Mouse (Mus musculus) cerebellum, adult 2 months (tissue): ENCODE measurements around the gene Slc25a12. TPM values are rescaled to one million over a fixed set of nuclear protein-coding genes. Genes with fewer than 3 reads are reported as not detected.

Experiments
- DNase-seq, 2 experiments: peaks; one replicate each; pipeline ENCODE4 v3.0.0; 2021
- H3K27ac ChIP-seq: fragments of 200-500 bp; 2 replicates; pipeline ENCODE4 v1.5.1; 2012; ENCODE audit warnings: low read length, control low read depth, inconsistent platforms; ENCODE audit not compliant: insufficient read depth
- H3K27me3 ChIP-seq: fragments of 200-500 bp; 2 replicates; pipeline ENCODE4 v1.6.1; 2012; ENCODE audit warnings: inconsistent platforms, mild to moderate bottlenecking, low read length, moderate library complexity; ENCODE audit not compliant: control insufficient read depth, insufficient read depth
- H3K4me1 ChIP-seq: fragments of 200-500 bp; 2 replicates; pipeline ENCODE4 v1.6.1; 2011; ENCODE audit warnings: low read length; ENCODE audit not compliant: control insufficient read depth, insufficient read depth
- H3K4me3 ChIP-seq: fragments of 200-500 bp; replicated peaks from 2 replicates; pipeline ENCODE3; 2011; ENCODE audit warnings: mild to moderate bottlenecking, low read depth, low read length, control low read depth; ENCODE audit not compliant: insufficient read depth
- CTCF ChIP-seq: fragments of 200-500 bp; IDR thresholded peaks from 2 replicates; pipeline ENCODE4 v1.5.1; 2011; ENCODE audit warnings: low read depth, mild to moderate bottlenecking, control low read depth, low read length, moderate library complexity, borderline replicate concordance; ENCODE audit not compliant: insufficient read depth
- POLR2A ChIP-seq: fragments of 200-500 bp; IDR thresholded peaks from 2 replicates; pipeline ENCODE4 v1.6.1; 2011; ENCODE audit warnings: low read length, control low read depth, borderline replicate concordance; ENCODE audit not compliant: insufficient read depth
- whole genome bisulfite sequencing: fragments of 180-500 bp; shearing (Covaris S2); methylation state at CpG from one replicate; pipeline ENCODE4 v1.1.7; 2018; 5-methylcytosine and 5-hydroxymethylcytosine counted together
- polyA plus RNA-seq: library from polyadenylated mRNA; depleted of rRNA; stranded (reverse); fragments of >200 nt; gene quantifications from 2 replicates; pipeline ENCODE4 v1.2.3, GENCODE M21; 2012

The Slc25a12 gene
- polyA plus RNA-seq, 1 experiment = 139 TPM

GRCm38 (mm10) chr2:71347160-71347559 is 20.4 kb downstream of the Slc25a12 start:
- WGBS = 92% methylated on average over 10 of the region's 10 CpGs
- no peak for DNase-seq
- no peak overlapping the region for H3K4me3 ChIP-seq
- no peak for TF ChIP-seq CTCF
- no peak for TF ChIP-seq POLR2A
- no peak overlapping the region for H3K27ac ChIP-seq
- peaks cover 6% of the 10 kb centered on the region for H3K4me1 ChIP-seq
- H3K27me3 ChIP-seq = no peaks in the 10 kb centered on the region

GRCm38 (mm10) chr2:71343884-71344640 is 23.5 kb downstream of the Slc25a12 start:
- no peak overlapping the region for H3K4me3 ChIP-seq
- H3K27ac ChIP-seq = no peak overlapping the region
- H3K27me3 ChIP-seq = no peaks in the 10 kb centered on the region
- WGBS = 95% methylated on average over 10 of the region's 10 CpGs
- peaks cover 6% of the 10 kb centered on the region for H3K4me1 ChIP-seq
- no peak for DNase-seq
- TF ChIP-seq POLR2A = no peak
- TF ChIP-seq CTCF = no peak

- no peak for DNase-seq
- H3K27me3 ChIP-seq = no peaks in the 10 kb centered on the region
- no peak overlapping the region for H3K27ac ChIP-seq
- TF ChIP-seq CTCF (no peak), POLR2A (no peak)
- H3K4me1 ChIP-seq = no peaks in the 10 kb centered on the region; the same call in 1 of the 2 replicates
- 60% methylated on average over 5 of the region's 5 CpGs for WGBS
- no peak overlapping the region for H3K4me3 ChIP-seq
These were observed 27.4 kb downstream of the Slc25a12 start for GRCm38 (mm10) chr2:71340126-71340525.

DNA sequence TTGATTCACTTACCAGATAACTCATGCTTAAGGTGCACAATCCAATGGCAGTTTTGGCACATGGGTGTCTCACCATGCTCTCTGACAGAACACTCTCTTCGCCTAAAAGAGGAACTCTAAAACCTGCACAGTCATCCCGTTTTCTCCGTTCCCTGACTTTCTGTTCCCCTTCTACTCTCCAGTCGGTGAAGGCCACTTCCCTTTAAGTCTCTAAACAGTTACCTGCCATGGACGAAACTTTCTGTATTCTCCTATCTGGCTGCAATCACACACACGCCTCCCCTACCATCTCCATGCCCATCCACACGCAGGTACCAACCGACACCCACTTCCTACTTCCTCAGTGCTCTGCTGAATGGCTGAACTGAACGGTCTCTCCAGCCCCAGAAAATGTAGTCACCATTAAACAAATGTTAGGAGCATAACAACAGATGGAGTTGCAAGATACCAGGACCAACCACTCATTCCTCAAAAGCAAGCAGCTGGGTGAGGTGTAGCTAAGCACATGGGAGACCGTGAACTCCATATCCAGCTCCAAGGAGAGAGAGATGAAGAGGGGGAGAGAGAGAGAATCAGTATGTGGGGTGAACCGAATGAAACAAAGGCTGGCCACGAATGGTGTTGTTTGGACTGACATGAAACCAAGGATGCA is 29.3 kb downstream of the Slc25a12 start:
- Histone ChIP-seq H3K4me1 (no peaks in the 10 kb centered on the region; the same call in 1 of the 2 replicates), H3K27me3 (no peaks in the 10 kb centered on the region), H3K4me3 (no peak overlapping the region), H3K27ac (no peak overlapping the region)
- TF ChIP-seq POLR2A (no peak), CTCF (no peak)
- WGBS = 77% methylated on average over 12 of the region's 12 CpGs
- DNase-seq = no peak

GRCm38 (mm10) chr2:71336631-71337030 is 30.9 kb downstream of the Slc25a12 start:
- WGBS = 93% methylated on average over 6 of the region's 6 CpGs
- Histone ChIP-seq H3K27me3 (no peaks in the 10 kb centered on the region), H3K27ac (no peak overlapping the region), H3K4me3 (no peak overlapping the region), H3K4me1 (no peaks in the 10 kb centered on the region; the same call in 1 of the 2 replicates)
- TF ChIP-seq CTCF (no peak), POLR2A (no peak)
- DNase-seq = no peak

- H3K4me3 ChIP-seq = no peak overlapping the region
- 92% methylated on average over 5 of the region's 6 CpGs for WGBS
- no peak for DNase-seq
- TF ChIP-seq POLR2A = no peak
- TF ChIP-seq CTCF = no peak
- H3K4me1 ChIP-seq = no peaks in the 10 kb centered on the region
- no peak overlapping the region for H3K27ac ChIP-seq
- H3K27me3 ChIP-seq = no peaks in the 10 kb centered on the region
These were observed 31.3 kb downstream of the Slc25a12 start for GRCm38 (mm10) chr2:71336209-71336608.

DNA sequence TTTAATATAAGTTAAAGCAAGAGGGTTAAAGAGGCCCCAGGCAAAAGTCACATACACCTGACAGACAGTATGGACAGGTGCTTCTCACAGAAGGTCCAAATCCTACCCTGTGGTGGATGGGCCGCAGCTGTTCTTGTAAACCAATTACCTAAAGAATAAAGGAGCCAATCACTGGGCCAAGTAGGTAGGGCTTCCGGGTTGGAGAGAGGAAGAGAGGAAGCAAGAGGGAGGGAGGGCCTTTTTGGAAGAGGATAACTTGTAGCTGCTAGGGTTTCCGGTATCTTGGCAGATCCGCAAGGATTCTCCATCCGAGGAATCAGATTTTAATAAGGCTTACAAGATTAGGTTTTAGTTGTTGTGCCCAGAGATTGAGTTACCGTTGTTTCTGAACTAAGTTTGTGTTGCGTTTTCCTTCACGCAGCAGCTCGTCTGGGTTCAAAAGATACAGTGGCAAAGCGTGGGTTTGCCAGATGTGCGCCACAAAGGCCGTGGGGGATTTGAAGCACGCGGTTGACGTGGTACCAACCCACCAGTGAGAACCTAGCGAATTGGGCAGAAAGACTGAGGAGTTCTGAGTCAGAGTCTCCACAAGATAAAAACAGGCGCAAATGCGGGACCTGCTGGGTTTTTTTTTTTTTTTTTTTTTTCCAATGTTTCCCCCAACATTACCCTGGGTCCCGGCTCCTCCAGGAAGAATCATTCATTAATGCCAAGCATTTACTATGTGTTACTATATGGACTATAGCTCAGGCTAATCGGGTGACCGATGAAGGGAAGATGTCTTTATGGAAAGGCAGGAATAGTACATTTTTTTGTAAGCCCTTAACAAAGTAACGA is 33.3 kb downstream of the Slc25a12 start:
- no peak for TF ChIP-seq POLR2A
- no peak for TF ChIP-seq CTCF
- 89% methylated on average over 22 of the region's 22 CpGs for WGBS
- Histone ChIP-seq H3K27me3 (no peaks in the 10 kb centered on the region), H3K4me3 (no peak overlapping the region), H3K4me1 (0 out of 2 replicates have a peak, but pooled peaks cover 2% of the 10 kb centered on the region), H3K27ac (no peak overlapping the region)
- no peak for DNase-seq

DNA sequence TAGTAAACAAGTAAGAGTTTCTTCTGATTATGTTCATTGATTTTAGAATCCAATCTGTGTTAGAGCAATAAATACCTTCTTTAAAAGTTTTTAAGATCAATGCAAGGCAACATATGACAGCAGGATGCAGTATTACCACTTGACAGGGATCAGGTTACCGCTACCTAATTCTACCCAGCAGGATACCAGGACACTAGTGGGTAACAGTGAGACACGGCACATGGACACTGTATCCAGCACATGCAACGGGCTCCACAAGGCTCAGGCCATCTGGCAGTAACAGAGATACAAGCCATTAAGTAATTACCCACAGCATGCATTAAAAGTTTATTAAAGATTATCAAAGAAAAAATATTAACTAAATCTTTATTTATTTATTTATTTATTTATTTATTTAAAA is 37.8 kb downstream of the Slc25a12 start:
- no peak overlapping the region for H3K4me3 ChIP-seq
- no peaks in the 10 kb centered on the region for H3K27me3 ChIP-seq
- DNase-seq = peak in 1 of 2 experiments; percentile 43
- 0 out of 2 replicates have a peak, but pooled peaks cover 2% of the 10 kb centered on the region for H3K4me1 ChIP-seq
- 25% methylated on average over 3 of the region's 3 CpGs for WGBS
- TF ChIP-seq CTCF (no peak), POLR2A (no peak)
- no peak overlapping the region for H3K27ac ChIP-seq
